Mouse (Mus musculus) heart, postnatal 25 days (tissue): ENCODE measurements around the gene Prcc. TPM values are rescaled to one million over a fixed set of nuclear protein-coding genes. Genes with fewer than 3 reads are reported as not detected.
"Not testable (repeated sequence)": the region's sequence is repeated elsewhere in the genome, so short reads cannot be mapped to it uniquely, and the experiment has no call there.

Experiments
- DNase-seq: peaks from one replicate; pipeline ENCODE4 v3.0.0; 2022; ENCODE audit warnings: low spot score
- intact Hi-C: fragments of 180-260 bp; cut with DNase I; formaldehyde crosslinking; loops from one replicate; pipeline ENCODE4 v1.15.1; 2025
- total RNA-seq, 2 experiments: library from RNA; stranded (reverse); gene quantifications; 2 replicates each; pipeline ENCODE4 v1.2.3; 2021

Prcc gene
- total RNA-seq, 2 experiments from 2014 or later: 48.3 to 50.7 TPM

GRCm38 (mm10) chr3:87854795-87855568 lies 30.4 kb downstream of the Prcc start:
- intact Hi-C loops: no loop called here
- no peak for DNase-seq

GRCm38 (mm10) chr3:87849117-87849516 lies 36.3 kb downstream of the Prcc start:
- no peak for DNase-seq
- intact Hi-C loops: no loop called here

GRCm38 (mm10) chr3:87847680-87848079 lies 37.7 kb downstream of the Prcc start:
- DNase-seq: no peak
- intact Hi-C loops: no loop called here

DNA sequence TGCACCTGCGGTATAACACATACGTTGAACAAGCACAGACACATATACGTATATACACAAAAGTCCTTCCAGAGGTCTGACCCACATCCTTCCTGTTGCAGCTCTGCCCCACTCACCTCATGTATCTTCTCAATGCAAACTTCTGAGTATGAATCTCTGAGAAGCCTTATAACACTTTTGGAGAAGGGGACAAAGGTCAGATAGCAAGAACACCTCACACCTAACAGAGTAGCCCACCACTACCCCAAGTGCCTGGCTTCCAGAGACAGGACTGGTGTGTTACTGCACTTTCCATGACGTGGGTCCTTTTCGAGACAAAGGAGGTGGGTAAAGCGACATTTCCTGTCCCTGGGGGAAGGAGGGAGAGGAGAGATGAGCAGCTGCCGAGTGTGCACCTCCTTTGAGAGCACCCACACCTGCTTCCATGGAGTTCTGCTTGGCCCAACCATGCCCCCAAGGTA lies 38.7 kb downstream of the Prcc start, which contains the start of gene Sh2d2a:
Gene Sh2d2a (plus strand): TSS at position 106 of the 461 bp plus-strand sequence.
- DNase-seq: no peak

DNA sequence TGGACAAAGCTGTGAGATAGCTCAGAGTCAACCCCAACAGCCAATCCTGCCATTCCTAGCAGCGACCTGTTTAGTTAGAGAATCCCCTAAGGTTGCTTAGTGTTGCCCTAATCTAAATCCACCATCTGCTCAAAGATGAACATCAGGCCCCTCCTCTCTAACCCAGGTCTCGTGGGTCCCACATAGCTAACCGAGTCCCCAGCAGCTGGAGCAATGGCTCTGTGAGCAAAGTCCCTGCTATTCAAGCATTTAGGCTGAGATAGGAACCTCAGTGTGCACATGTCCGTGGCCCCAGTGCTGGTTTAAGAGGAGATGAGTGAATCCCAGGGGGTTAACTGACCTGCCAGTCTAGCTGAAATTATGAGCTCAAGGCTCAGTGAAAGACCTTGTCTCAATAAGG lies 39.2 kb downstream of the Prcc start:
- intact Hi-C loops: no loop called here
- DNase-seq: no peak

More for the DNA sequence above, 38.7 kb downstream of the Prcc start, which contains the start of gene Sh2d2a:
- intact Hi-C loops: no loop called here

GRCm38 (mm10) chr3:87844981-87845380 lies 40.4 kb downstream of the Prcc start:
- no peak for DNase-seq
- intact Hi-C loops: no loop called here

DNA sequence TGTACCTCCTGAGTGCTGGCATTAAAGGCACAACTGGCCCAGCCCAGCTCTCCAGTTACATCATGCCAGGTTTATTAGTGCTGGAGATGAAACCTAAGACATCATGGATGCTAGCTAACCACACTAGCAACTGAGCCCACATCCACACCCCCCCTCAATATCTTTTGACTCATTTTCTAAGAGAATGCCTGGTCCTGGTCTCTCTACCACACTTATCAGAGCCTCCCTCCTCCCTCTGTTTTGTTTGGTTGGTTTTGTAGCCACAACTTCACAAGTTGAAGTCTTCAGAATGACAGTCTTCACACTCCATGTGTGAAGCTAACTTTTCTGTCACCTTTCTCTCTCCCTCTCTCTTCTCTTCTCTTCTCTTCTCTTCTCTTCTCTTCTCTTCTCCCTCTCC lies 44.5 kb downstream of the Prcc start:
- no peak for DNase-seq
- intact Hi-C loops: no loop called here

DNA sequence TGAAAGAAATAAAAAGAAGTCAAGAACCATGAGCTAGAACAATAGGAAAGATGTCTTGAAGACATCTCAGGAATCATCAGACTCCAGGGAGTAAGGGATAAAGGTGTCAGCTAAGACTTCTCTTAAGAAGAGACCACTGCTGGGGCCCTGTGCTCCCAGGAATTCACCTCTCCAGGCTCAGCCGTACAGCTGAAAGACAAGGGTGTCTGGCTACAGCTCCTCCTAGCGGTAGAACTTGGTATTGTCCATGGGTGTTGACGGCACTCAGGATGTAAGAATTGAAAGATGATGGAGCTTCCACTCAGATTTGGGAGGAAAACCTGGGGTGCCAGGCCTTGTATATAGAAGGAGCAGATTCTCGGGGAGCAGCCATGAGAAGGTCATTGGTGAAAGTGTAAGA lies 46.8 kb downstream of the Prcc start:
- intact Hi-C loops: loop anchor here (1.0 kb wide), 1 partner anchor 68 kb away; no protein-coding TSS in a partner anchor
- DNase-seq: no peak

GRCm38 (mm10) chr3:87833482-87833881 lies 51.9 kb downstream of the Prcc start:
- intact Hi-C loops: no loop called here
- no peak for DNase-seq

DNA sequence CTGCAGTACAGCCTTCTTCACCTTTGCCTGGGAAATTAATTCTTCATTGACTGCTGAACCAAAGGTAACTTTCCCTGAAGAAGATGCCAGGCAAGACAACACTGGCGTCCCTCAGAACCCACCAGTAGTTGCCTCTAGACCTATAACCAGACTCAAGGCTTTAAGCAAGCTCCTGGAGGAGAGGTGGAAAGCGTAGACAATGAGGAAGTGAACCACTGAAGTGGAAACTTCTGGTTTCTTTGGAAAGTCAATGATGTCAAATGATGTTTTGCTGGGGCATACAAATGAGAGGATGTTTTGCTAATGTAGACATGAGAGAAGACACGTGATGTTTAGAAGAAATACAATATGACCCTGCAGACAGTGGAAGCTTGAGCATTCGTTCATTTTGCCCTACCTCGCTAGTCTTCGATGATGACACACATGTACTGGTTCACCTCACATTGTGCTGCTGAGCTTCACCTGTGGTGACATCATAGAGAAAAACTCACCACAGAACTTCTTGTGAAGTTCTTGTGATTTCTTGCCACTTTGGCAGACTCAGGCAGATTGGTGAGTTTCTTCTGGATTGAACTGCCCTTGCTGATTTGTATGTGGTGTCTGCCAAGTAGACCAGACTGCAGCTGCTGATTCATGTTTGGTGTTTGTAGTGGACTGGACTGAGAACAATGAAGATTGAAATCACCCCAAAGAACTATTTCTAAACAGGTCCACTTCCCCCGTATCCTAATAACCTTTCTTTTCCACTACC lies 53.1 kb downstream of the Prcc start:
- intact Hi-C loops: no loop called here
- DNase-seq: no peak

DNA sequence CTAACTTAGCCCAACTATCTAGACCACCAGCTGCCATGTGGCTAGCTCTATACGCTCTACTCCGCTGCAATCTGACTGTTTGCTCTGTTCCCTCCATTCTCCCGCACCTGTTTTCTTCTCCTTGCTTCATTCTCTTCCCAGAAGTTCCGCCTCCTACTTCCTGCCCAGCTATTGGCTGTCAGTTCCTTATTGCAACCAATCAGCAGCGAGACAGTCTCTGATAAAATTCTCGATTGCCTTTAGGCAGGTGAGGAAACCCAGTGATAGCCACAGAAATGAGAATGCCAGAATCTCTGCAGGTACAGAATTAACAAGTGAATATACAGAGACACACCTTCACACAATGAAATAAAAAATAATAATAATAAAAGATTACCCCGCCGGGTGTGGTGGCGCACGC lies 56.4 kb downstream of the Prcc start:
- intact Hi-C loops: no loop called here
- DNase-seq: no peak

DNA sequence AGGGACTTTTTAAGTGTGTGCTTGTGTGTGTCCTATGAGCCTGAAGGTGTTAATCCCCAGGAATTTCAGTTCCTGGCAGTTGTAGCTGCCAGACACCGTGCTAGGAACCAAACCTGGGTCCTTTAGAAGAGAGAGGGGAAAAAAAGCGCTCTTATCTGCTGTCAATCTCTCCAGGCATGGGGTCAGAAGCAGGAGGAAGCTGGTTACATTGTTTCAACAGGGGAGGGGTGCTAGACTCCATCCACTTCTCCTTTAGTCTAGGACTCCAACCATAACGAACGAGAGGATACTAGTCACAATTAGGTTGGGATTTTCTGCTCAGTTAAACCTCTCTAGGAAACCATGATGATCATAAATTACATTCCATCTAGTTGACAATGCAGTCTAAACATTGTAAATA lies 57.0 kb downstream of the Prcc start:
- DNase-seq: no peak
- intact Hi-C loops: no loop called here

DNA sequence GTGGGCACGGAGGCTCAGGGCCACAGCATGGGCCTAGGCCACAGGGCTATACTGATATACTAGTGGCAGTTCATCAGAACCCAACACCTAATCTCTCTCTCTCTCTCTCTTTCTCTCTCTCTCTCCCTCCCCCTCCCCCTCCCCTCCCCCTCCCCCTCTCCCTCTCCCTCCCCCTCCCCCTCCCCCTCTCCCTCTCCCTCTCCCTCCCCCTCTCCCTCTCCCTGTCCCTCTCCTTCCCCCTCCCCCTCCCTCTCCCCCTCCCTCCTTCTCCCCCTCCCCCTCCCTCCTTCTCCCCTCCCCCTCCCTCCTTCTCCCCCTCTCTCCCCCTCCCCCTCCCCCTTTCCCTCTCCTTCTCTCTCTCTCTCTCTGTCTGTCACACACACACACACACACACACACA lies 61.2 kb downstream of the Prcc start, which contains the start of gene Pear1:
Gene Pear1 (minus strand): TSS at position 101 of the 400 bp plus-strand sequence.
- DNase-seq, intact Hi-C loops: not testable (repeated sequence)

GRCm38 (mm10) chr3:87818226-87818625 lies 67.2 kb downstream of the Prcc start:
- no peak for DNase-seq
- intact Hi-C loops: loop anchor here (5.0 kb wide), 1 partner anchor 61 kb away; no protein-coding TSS in a partner anchor

DNA sequence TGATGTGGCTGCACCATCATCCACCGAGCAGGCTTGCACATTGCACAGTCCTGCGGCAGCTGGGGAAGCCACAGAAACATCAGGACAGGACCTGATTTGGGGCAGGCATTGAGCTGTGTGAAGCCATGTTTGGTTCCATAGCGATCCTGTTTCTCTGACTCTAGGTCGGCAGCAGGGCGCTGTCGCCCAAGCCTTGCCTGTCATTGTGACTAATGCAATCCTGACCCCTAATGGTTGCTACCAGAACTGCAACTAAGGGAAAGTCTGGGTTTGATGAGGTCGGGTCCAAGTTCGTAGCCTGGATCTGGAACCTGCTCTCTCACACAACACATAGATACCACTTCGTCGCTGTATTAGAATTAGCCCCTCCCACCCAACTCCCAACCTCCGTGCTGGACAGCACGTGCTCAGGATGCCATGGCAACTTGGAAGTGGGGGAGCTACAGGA lies 68.7 kb downstream of the Prcc start:
- intact Hi-C loops: loop anchor here (1.0 to 5.0 kb wide), 3 partner anchors 21 to 59 kb away; partner anchors contain the start of gene Ntrk1
- peak; percentile 29 for DNase-seq

GRCm38 (mm10) chr3:87816166-87816565 lies 69.2 kb downstream of the Prcc start:
- intact Hi-C loops: loop anchor here (1.0 to 5.0 kb wide), 3 partner anchors 21 to 59 kb away; partner anchors contain the start of gene Ntrk1
- no peak for DNase-seq

- intact Hi-C loops: no loop called here
- DNase-seq: no peak
Measured at GRCm38 (mm10) chr3:87812873-87813272, 72.5 kb downstream of the Prcc start.

GRCm38 (mm10) chr3:87812413-87812812 lies 73.0 kb downstream of the Prcc start:
- intact Hi-C loops: no loop called here
- no peak for DNase-seq

DNA sequence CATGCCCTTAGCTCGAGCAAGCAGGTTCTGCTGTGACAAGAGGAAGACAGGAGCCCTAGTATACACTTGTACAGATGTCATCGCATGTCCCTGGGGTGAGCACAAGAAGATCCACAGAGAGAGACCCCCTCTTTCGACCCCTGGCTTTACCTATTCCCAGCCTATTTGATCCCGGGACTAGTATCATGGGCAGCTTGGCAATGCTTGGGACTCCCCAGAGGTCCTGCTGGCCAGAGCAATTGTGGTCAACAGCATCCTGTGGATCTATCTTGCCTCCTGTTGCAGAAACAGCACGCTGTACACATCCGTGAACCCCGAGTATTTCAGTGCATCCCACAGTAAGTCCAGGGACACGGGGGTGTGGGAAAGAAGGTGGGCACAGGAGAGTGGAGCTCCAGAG lies 74.1 kb downstream of the Prcc start:
- no peak for DNase-seq
- intact Hi-C loops: no loop called here

DNA sequence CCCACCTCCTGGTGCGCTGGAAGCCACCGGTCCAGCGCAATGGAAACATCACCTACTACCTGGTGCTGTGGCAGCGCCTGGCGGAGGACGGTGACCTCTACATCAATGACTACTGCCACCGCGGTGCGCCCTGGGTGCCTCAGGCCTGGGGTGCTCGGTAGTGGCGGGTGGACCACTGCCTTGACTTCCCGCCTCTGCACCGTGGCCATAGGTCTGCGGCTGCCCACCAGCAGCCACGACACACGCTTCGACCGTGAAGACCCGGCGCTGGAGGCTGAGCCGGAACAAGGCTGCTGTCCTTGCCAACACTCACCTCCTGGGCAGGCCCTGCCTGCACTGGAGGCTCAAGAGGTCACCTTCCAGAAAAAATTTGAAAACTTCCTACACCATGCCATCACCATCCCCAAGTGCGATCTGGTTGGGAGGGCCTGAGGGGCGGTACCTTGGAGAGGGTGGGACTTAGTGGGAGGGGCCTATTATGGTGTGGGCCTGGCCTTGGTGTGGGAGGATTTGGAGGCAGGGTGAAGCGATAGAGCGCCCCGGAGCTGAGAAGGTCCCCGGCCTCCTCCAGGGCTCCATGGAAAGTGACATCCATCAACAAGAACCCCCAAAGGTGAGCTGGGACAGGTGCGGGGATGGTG lies 76.0 kb downstream of the Prcc start:
- intact Hi-C loops: no loop called here
- no peak for DNase-seq
